Mouse (Mus musculus): ENCODE results near the gene Josd2. TPM values are rescaled to one million over a fixed set of nuclear protein-coding genes. Genes with fewer than 3 reads are reported as not detected.

Gene Josd2
- polyA plus RNA-seq, 1 experiment from 2014 or later, result 157 TPM

DNA sequence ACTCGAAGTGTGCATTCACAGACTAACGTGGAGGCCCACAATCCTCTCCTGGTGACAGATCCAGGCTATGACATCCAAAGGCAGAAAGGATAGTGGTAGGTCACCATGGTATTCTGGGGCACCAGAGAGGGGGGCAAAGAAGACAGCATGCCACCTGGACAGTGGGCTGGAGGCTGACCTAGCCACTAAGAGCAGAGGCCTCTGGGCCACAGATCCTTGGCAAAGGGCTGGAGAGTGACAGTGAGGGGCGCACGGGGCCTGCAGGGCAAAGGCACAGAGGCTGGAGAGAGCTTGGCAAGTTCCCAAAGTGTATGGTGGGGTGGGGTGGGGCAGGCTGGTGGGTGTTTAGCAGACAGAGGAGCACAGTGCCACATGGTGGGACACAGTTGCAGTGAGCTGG is 22.5 kb downstream of the Josd2 start:
- Histone ChIP-seq H3K9me3 (replicated peaks; ENCODE audit: control insufficient read depth, low read length) (no peaks in the 10 kb centered on the region), H3K27ac (ENCODE audit: low read length) (no peak overlapping the region), H3K4me2 (ENCODE audit: low read depth, low read length) (no peak overlapping the region), H3K27me3 (ENCODE audit: control insufficient read depth, insufficient read depth, low read length) (no peaks in the 10 kb centered on the region), H3K36me3 (ENCODE audit: control insufficient read depth, insufficient read depth) (peaks cover 13% of the 10 kb centered on the region; the same call in 1 of the 2 replicates), H3K4me3 (ENCODE audit: low read length) (no peak overlapping the region), H3K9ac (ENCODE audit: low read length) (no peak overlapping the region), H3K4me1 (ENCODE audit: control insufficient read depth, insufficient read depth, low read length) (peaks cover 10% of the 10 kb centered on the region)
- 71% methylated on average over 4 of the region's 4 CpGs for WGBS
- no peak for ATAC-seq (replicated peaks; ENCODE audit: extremely low read depth, insufficient read depth, low FRiP score)

DNA sequence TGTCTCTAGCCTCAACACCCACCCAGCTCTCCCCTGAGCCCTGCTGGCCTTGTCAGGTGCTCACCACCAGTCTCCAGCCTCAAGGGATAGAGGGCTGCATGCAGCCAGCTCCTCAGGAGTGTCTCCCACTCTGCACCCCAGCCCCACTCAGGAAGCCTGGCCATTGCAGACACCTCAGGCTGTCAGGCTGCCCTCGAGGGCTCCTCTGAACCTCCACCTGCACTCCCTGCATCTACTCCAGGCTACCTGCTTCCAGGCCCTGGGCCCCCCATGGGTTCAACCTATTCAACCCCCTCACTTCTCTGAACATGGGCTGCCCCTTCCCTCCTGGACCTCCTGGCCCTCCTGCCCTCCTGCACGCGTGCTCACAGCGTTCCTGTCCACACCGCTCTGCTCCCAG is 23.6 kb downstream of the Josd2 start:
- Histone ChIP-seq H3K9ac (ENCODE audit: low read length) (no peak overlapping the region), H3K9me3 (replicated peaks; ENCODE audit: control insufficient read depth, low read length) (no peaks in the 10 kb centered on the region), H3K4me1 (ENCODE audit: control insufficient read depth, insufficient read depth, low read length) (peaks cover 14% of the 10 kb centered on the region), H3K27ac (ENCODE audit: low read length) (no peak overlapping the region), H3K4me3 (ENCODE audit: low read length) (no peak overlapping the region), H3K27me3 (ENCODE audit: control insufficient read depth, insufficient read depth, low read length) (no peaks in the 10 kb centered on the region), H3K4me2 (ENCODE audit: low read depth, low read length) (no peak overlapping the region), H3K36me3 (ENCODE audit: control insufficient read depth, insufficient read depth) (peaks cover 9% of the 10 kb centered on the region; the same call in 1 of the 2 replicates)
- 92% methylated on average over 5 of the region's 5 CpGs for WGBS
- no peak for ATAC-seq (replicated peaks; ENCODE audit: extremely low read depth, insufficient read depth, low FRiP score)

DNA sequence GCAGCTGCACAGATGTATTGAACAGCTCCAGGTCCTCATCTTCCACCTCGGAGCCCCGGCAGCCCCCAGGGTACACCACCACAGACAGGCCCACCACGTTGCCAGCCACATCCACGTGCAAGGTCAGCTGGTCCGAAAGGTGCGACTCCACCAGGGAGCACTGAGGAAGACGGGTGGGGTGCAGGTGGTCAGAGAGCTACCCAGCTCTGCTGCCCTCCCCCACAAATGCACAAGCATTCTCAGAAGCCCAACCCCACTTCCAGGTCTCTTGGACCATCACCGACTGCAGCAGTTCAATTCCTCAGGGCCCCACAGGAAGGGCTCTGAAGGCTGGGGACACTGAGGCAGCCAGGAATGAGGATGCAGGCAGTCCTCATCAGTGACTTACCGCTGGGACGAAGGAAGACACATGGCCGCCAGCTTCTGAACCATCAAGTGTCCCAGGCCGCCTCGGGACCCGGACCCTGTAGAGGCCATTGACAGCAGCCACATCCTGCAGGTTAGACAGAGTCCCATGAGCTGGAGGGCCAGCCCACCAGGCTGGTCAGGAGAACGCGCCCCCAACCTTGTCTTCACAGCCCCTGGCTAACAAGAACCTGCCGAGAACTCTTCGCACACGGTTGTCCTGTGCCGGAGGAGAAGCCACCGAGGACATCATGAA is 24.5 kb downstream of the Josd2 start:
- no peaks in the 10 kb centered on the region for H3K9me3 ChIP-seq (replicated peaks; ENCODE audit: control insufficient read depth, low read length)
- H3K4me1 ChIP-seq (ENCODE audit: control insufficient read depth, insufficient read depth, low read length), result peaks cover 18% of the 10 kb centered on the region
- no peak overlapping the region for H3K4me2 ChIP-seq (ENCODE audit: low read depth, low read length)
- ATAC-seq (replicated peaks; ENCODE audit: extremely low read depth, insufficient read depth, low FRiP score), result no peak
- peaks cover 9% of the 10 kb centered on the region; the same call in 1 of the 2 replicates for H3K36me3 ChIP-seq (ENCODE audit: control insufficient read depth, insufficient read depth)
- H3K27me3 ChIP-seq (ENCODE audit: control insufficient read depth, insufficient read depth, low read length), result no peaks in the 10 kb centered on the region
- 92% methylated on average over 21 of the region's 21 CpGs for WGBS
- no peak overlapping the region for H3K4me3 ChIP-seq (ENCODE audit: low read length)
- no peak overlapping the region for H3K27ac ChIP-seq (ENCODE audit: low read length)
- H3K9ac ChIP-seq (ENCODE audit: low read length), result no peak overlapping the region

DNA sequence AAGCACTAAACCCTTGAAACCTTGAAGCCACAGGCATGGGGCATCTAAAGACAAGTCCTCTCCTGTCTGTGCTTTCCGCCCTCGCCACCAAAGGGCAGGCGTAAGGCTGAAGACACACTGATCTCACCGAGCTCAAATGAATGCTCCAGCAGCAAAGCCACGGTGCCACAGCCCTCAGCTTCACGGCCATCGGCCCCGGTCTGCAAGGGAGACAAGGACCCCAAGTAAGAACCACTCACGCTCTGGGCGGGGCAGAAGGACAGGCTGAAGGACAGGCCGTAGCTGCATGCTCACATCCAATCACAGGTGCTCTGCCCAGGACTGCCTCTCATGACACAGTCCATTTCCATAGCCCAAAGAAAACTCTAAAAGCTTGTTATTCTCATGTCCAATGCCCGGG is 26.9 kb downstream of the Josd2 start:
- no peak overlapping the region for H3K4me2 ChIP-seq (ENCODE audit: low read depth, low read length)
- H3K4me3 ChIP-seq (ENCODE audit: low read length), result no peak overlapping the region
- H3K9me3 ChIP-seq (replicated peaks; ENCODE audit: control insufficient read depth, low read length), result no peaks in the 10 kb centered on the region
- peaks cover 9% of the 10 kb centered on the region; the same call in 1 of the 2 replicates for H3K36me3 ChIP-seq (ENCODE audit: control insufficient read depth, insufficient read depth)
- WGBS, result 88% methylated on average over 12 of the region's 12 CpGs
- H3K27me3 ChIP-seq (ENCODE audit: control insufficient read depth, insufficient read depth, low read length), result no peaks in the 10 kb centered on the region
- H3K4me1 ChIP-seq (ENCODE audit: control insufficient read depth, insufficient read depth, low read length), result peaks cover 18% of the 10 kb centered on the region
- H3K9ac ChIP-seq (ENCODE audit: low read length), result no peak overlapping the region
- no peak overlapping the region for H3K27ac ChIP-seq (ENCODE audit: low read length)
- no peak for ATAC-seq (replicated peaks; ENCODE audit: extremely low read depth, insufficient read depth, low FRiP score)

DNA sequence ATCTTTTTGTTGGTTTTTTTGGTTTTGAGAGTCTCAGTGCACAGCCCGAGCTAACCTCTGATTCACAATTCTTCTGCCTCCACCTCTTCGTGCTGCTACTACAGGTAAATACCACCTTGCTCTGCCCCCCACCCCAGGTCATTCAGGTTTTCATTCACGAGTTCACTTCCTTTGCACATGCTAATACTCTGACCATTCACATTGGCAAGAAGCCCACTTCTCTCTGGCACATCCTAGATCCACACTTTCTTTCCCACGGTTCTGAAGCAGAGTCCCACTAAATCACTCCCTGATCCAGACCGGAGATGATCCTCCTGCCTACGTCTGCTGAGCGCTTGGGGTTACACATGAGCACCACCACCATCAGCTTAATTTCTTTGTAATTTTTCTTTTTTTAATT is 27.3 kb downstream of the Josd2 start:
- Histone ChIP-seq H3K4me1 (ENCODE audit: control insufficient read depth, insufficient read depth, low read length) (peaks cover 17% of the 10 kb centered on the region), H3K27me3 (ENCODE audit: control insufficient read depth, insufficient read depth, low read length) (peaks cover under 1% of the 10 kb centered on the region; the same call in 1 of the 2 replicates), H3K27ac (ENCODE audit: low read length) (no peak overlapping the region), H3K4me2 (ENCODE audit: low read depth, low read length) (peak overlapping the region; percentile 76), H3K9me3 (replicated peaks; ENCODE audit: control insufficient read depth, low read length) (no peaks in the 10 kb centered on the region), H3K4me3 (ENCODE audit: low read length) (peak overlapping the region; percentile 72; the same call in 1 of the 2 replicates), H3K9ac (ENCODE audit: low read length) (peak overlapping the region; percentile 85), H3K36me3 (ENCODE audit: control insufficient read depth, insufficient read depth) (peaks cover 9% of the 10 kb centered on the region; the same call in 1 of the 2 replicates)
- no peak for ATAC-seq (replicated peaks; ENCODE audit: extremely low read depth, insufficient read depth, low FRiP score)
- 79% methylated on average over 7 of the region's 7 CpGs for WGBS

DNA sequence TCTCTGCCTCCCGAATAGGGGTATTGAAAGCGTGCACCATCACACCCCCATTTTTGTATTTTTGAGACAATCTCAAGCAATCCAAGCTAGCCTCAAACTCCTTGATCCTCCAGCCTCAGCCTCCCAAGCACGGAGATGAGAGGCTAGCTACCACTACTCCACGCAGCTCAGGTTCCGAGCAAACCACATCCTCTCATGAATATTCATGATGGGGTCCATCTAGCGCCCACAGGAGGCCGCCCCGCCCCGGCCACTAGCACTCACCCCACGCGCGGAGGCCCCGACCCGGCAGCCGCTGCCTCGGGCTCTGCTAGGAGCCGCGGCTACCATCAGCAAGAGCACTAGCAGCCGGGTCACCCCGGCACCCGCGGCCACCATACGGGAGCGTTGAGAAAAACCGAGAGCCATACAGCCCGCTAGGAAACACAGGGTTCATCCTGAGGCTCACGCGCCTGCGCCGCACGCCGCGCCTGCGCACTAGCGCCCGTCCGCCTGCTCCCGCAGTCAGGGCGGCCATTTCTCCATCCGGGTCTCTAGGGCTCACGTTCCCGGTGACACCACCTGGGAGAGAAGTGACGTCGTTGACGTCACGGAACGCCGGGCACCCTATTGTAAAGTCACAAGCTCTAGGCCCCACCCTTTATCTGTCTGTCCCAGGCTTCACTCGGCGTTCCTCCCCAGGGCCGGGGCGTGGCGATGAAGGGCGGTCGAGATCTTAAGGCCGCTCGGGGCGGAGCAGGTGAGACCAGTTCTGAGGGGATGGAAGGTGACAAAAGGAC is 28.4 kb downstream of the Josd2 start, which contains the start of the genes Emc10 and Fam71e1:
TSS of gene Emc10 (minus strand) at position 538 of the 779 bp plus-strand sequence.
TSS of gene Fam71e1 (plus strand) at position 590 of the 779 bp plus-strand sequence.
- Histone ChIP-seq H3K4me1 (ENCODE audit: control insufficient read depth, insufficient read depth, low read length) (peaks cover 15% of the 10 kb centered on the region), H3K9me3 (replicated peaks; ENCODE audit: control insufficient read depth, low read length) (no peaks in the 10 kb centered on the region), H3K27ac (ENCODE audit: low read length) (peak within 1 kb of the TSS; percentile 93), H3K4me3 (ENCODE audit: low read length) (peak within 1 kb of the TSS; percentile 72), H3K9ac (ENCODE audit: low read length) (peak within 1 kb of the TSS; percentile 85), H3K27me3 (ENCODE audit: control insufficient read depth, insufficient read depth, low read length) (peaks cover 3% of the 10 kb centered on the region; the same call in 1 of the 2 replicates), H3K36me3 (ENCODE audit: control insufficient read depth, insufficient read depth) (peaks cover 9% of the 10 kb centered on the region; the same call in 1 of the 2 replicates), H3K4me2 (ENCODE audit: low read depth, low read length) (peak within 1 kb of the TSS; percentile 76)
- under 1% methylated on average over 58 of the region's 58 CpGs for WGBS
- ATAC-seq (replicated peaks; ENCODE audit: extremely low read depth, insufficient read depth, low FRiP score), result peak; percentile 92

DNA sequence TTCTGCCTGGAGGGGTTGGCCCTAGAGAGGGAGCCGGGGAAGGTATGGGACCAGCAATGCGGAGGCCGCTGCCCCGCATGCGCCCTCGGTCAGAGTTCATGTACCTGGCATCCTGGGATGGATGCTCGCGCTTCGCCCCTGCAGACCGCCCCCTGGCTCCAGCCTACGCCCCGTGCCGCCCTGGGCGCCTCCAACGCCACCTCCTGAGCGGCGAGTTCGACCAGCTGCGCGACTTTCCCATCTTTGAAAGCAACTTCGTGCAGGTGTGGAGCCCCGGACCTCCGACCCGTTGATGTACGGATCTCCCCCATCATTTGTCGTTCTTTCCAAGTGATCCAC is 29.0 kb downstream of the Josd2 start:
- Histone ChIP-seq H3K9me3 (replicated peaks; ENCODE audit: control insufficient read depth, low read length) (no peaks in the 10 kb centered on the region), H3K4me3 (ENCODE audit: low read length) (peak overlapping the region; percentile 72), H3K9ac (ENCODE audit: low read length) (peak overlapping the region; percentile 74), H3K27ac (ENCODE audit: low read length) (peak overlapping the region; percentile 71), H3K27me3 (ENCODE audit: control insufficient read depth, insufficient read depth, low read length) (peaks cover 3% of the 10 kb centered on the region; the same call in 1 of the 2 replicates), H3K36me3 (ENCODE audit: control insufficient read depth, insufficient read depth) (peaks cover 8% of the 10 kb centered on the region; the same call in 1 of the 2 replicates), H3K4me2 (ENCODE audit: low read depth, low read length) (peak overlapping the region; percentile 76), H3K4me1 (ENCODE audit: control insufficient read depth, insufficient read depth, low read length) (peaks cover 15% of the 10 kb centered on the region)
- no peak for ATAC-seq (replicated peaks; ENCODE audit: extremely low read depth, insufficient read depth, low FRiP score)
- WGBS, result under 1% methylated on average over 25 of the region's 26 CpGs

DNA sequence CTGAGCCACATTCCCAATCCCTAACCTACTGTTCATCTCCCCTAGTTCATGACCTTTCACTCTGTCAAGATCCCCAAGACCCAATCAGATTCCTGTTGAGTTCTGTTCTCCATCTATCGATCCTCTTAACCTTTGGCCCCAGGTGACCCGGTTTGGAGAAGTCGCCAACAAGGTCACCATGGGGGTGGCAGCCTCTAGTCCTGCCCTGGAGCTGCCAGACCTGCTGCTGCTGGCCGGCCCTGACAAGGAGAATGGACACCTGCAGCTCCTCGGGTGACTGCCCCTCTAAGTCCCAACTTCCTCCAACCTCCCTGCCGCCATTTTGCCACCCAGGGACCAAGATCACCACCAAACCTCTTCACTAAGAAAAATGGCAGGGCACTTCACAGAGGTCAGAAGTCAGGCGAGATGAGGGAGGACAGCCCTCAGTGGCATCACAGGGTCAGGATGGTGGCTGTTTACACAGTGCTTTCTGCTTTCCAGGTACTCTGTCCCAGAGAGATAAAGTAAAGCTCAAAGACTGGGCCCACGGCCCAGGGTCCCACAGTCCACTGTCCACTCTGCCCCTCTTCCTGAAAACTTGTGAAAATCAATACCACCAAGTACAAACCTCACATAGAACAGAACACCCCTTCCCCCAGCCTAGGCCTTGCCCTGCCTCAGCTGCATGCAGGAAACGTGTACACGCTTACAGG is 29.7 kb downstream of the Josd2 start:
- Histone ChIP-seq H3K4me1 (ENCODE audit: control insufficient read depth, insufficient read depth, low read length) (peaks cover 15% of the 10 kb centered on the region), H3K27me3 (ENCODE audit: control insufficient read depth, insufficient read depth, low read length) (peaks cover 3% of the 10 kb centered on the region; the same call in 1 of the 2 replicates), H3K4me2 (ENCODE audit: low read depth, low read length) (peak overlapping the region; percentile 76), H3K36me3 (ENCODE audit: control insufficient read depth, insufficient read depth) (peaks cover 3% of the 10 kb centered on the region; the same call in 1 of the 2 replicates), H3K9me3 (replicated peaks; ENCODE audit: control insufficient read depth, low read length) (no peaks in the 10 kb centered on the region), H3K4me3 (ENCODE audit: low read length) (peak overlapping the region; percentile 72), H3K9ac (ENCODE audit: low read length) (no peak overlapping the region), H3K27ac (ENCODE audit: low read length) (no peak overlapping the region)
- ATAC-seq (replicated peaks; ENCODE audit: extremely low read depth, insufficient read depth, low FRiP score), result no peak
- 89% methylated on average over 10 of the region's 10 CpGs for WGBS
